Mouse (Mus musculus): ENCODE measurements around the gene Naa15.
A peak's percentile ranks its signal among the peaks of the same experiment; 100 is the strongest.
"Not testable (repeated sequence)": the region's sequence is repeated elsewhere in the genome, so short reads cannot be mapped to it uniquely, and the experiment has no call there.

Gene Naa15

GRCm38 (mm10) chr3:51394881-51395280, 20.1 kb upstream of the Naa15 start:
- DNase-seq (ENCODE audit: extremely low spot score), result no peak

GRCm38 (mm10) chr3:51395461-51396145, 19.3 kb upstream of the Naa15 start:
- peak; percentile 27 for DNase-seq (ENCODE audit: extremely low spot score)

GRCm38 (mm10) chr3:51396219-51397068, 18.5 kb upstream of the Naa15 start, which contains the start of gene Mgarp:
Gene Mgarp (minus strand): TSS chr3:51396738.
- peak; percentile 89 for DNase-seq (ENCODE audit: extremely low spot score)

- no peak for DNase-seq (ENCODE audit: extremely low spot score)
Observed at GRCm38 (mm10) chr3:51397700-51398299, 17.1 kb upstream of the Naa15 start.

GRCm38 (mm10) chr3:51398667-51399066, 16.3 kb upstream of the Naa15 start:
- no peak for DNase-seq (ENCODE audit: extremely low spot score)

GRCm38 (mm10) chr3:51399531-51399930, 15.4 kb upstream of the Naa15 start:
- DNase-seq (ENCODE audit: extremely low spot score), result no peak

- DNase-seq (ENCODE audit: extremely low spot score), result no peak
Observed at GRCm38 (mm10) chr3:51400682-51401081, 14.3 kb upstream of the Naa15 start.

- DNase-seq (ENCODE audit: extremely low spot score), result not testable (repeated sequence)
Observed at GRCm38 (mm10) chr3:51402054-51402453, 12.9 kb upstream of the Naa15 start.

- DNase-seq (ENCODE audit: extremely low spot score), result no peak
Observed at GRCm38 (mm10) chr3:51402628-51403027, 12.3 kb upstream of the Naa15 start.

GRCm38 (mm10) chr3:51407870-51408560, 6.9 kb upstream of the Naa15 start:
- no peak for DNase-seq (ENCODE audit: extremely low spot score)

- peak; percentile 99 for DNase-seq (ENCODE audit: extremely low spot score)
Observed at GRCm38 (mm10) chr3:51408561-51409183, 6.3 kb upstream of the Naa15 start, which contains the start of gene Ndufc1. Gene Ndufc1 (minus strand): TSS chr3:51408988.

GRCm38 (mm10) chr3:51412457-51412856, 2.5 kb upstream of the Naa15 start:
- no peak for DNase-seq (ENCODE audit: extremely low spot score)

- no peak for DNase-seq (ENCODE audit: extremely low spot score)
Observed at GRCm38 (mm10) chr3:51413276-51413675, 1.7 kb upstream of the Naa15 start.

- DNase-seq (ENCODE audit: extremely low spot score), result no peak
Observed at GRCm38 (mm10) chr3:51416073-51416363, 1.1 kb downstream of the Naa15 start.

GRCm38 (mm10) chr3:51416364-51417134, 1.6 kb downstream of the Naa15 start:
- peak; percentile 57 for DNase-seq (ENCODE audit: extremely low spot score)

GRCm38 (mm10) chr3:51417135-51417458, 2.1 kb downstream of the Naa15 start:
- no peak for DNase-seq (ENCODE audit: extremely low spot score)

GRCm38 (mm10) chr3:51417485-51417884, 2.5 kb downstream of the Naa15 start:
- DNase-seq (ENCODE audit: extremely low spot score), result no peak

GRCm38 (mm10) chr3:51417966-51418365, 3.0 kb downstream of the Naa15 start:
- DNase-seq (ENCODE audit: extremely low spot score), result no peak

- no peak for DNase-seq (ENCODE audit: extremely low spot score)
Observed at GRCm38 (mm10) chr3:51421921-51422320, 7.0 kb downstream of the Naa15 start.

- DNase-seq (ENCODE audit: extremely low spot score), result no peak
Observed at GRCm38 (mm10) chr3:51425394-51425793, 10.4 kb downstream of the Naa15 start.

- DNase-seq (ENCODE audit: extremely low spot score), result not testable (repeated sequence)
Observed at GRCm38 (mm10) chr3:51434364-51434763, 19.4 kb downstream of the Naa15 start.
